Mouse (Mus musculus): Measurements from ENCODE around the gene Zpr1. TPM values are rescaled to one million over a fixed set of nuclear protein-coding genes. Genes with fewer than 3 reads are reported as not detected.

Gene Zpr1
- polyA plus RNA-seq, 1 experiment from 2014 or later = 37.5 TPM

DNA sequence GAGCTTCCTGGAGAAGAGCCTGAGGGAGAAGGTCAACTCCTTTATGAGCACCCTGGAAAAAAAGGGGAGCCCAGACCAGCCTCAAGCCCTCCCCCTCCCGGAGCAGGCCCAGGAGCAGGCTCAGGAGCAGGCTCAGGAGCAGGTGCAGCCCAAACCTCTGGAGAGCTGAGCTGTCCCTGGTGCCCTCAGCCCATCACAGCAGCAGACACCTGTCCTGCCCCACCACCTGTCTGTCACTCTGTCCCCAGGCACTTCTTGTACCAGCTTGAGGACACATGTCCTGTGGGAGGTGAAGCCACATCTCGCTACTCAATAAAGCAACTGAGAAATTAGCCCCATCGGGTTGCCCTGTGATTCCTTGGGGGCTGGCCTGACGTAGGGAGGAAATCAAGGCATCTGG, 29.7 kb upstream of the Zpr1 start:
- Histone ChIP-seq H3K27ac (no peak overlapping the region), H3K4me3 (ENCODE audit: inconsistent target) (no peak overlapping the region), H3K36me3 (ENCODE audit: inconsistent target) (no peaks in the 10 kb centered on the region), H3K79me2 (ENCODE audit: inconsistent target) (no peaks in the 10 kb centered on the region)
- WGBS (ENCODE audit: missing documents) = 81% methylated on average over 4 of the region's 4 CpGs

DNA sequence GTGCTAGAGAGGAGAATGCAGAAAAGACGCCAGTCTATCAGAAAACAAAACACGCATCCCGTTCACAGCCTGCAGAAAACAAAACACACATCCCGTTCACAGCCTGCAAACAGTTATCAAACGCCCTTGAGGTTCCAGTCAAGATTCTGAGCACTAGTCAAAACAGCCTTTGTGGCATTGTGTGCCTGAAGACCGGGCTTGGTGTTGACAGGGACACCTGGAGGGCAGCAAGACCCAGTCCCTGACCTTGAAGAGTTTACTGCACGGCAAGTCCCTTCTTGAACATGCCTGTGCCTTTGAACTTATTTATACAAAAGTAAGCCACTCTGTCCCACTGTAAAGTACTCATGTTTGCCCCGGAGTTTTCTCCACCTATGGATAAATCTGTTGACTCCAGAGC, 29.3 kb upstream of the Zpr1 start:
- Histone ChIP-seq H3K79me2 (ENCODE audit: inconsistent target) (no peaks in the 10 kb centered on the region), H3K4me3 (ENCODE audit: inconsistent target) (no peak overlapping the region), H3K27ac (no peak overlapping the region), H3K36me3 (ENCODE audit: inconsistent target) (no peaks in the 10 kb centered on the region)
- 82% methylated on average over 8 of the region's 8 CpGs for WGBS (ENCODE audit: missing documents)

DNA sequence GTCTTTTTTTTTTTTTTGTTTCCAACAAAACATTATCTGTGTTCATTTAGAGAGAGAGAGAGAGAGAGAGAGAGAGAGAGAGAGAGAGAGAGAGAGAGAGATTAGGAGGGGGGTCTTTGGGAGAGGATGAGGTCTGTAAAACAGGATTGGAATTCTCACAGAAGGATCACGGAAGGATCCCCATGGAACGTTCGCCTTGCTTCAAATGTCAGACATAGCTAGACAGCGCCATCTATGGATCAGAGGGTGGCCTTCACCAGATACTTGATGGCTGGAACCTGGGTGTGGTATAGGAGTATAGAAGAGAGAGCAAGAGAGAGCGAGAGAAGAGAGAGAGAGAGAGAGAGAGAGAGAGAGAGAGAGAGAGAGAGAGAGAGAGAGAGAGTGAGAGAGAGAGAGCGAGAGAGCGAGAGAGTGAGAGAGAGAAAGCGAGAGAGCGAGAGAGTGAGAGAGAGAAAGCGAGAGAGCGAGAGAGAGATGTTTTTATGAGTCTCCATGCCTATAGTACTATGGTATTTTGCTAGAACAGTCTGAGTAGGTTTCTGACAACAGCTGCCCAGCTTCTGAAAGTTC, 26.0 kb upstream of the Zpr1 start:
- H3K27ac ChIP-seq = no peak overlapping the region
- 23% methylated on average over 7 of the region's 11 CpGs for WGBS (ENCODE audit: missing documents)
- no peak overlapping the region for H3K4me3 ChIP-seq (ENCODE audit: inconsistent target)
- H3K79me2 ChIP-seq (ENCODE audit: inconsistent target) = no peaks in the 10 kb centered on the region
- no peaks in the 10 kb centered on the region for H3K36me3 ChIP-seq (ENCODE audit: inconsistent target)

DNA sequence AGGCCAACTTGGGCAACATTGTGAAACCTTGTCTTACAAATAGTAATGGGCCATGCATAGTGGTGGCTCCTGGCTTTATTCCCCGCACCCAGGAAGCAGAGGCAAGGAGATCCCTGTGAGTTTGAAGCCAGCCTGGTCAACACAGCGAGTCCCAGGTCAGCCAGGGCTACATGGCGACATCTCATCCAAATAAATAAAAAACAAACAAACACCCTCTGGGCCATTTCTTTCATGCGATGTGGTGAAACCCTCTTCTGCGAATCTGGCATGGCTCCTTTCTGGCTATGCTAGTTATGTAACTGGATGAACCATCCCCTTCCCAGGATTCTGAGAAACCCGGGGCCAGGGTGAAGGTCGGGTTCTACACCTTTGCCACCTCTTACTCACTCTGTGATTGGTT, 16.7 kb upstream of the Zpr1 start:
- Histone ChIP-seq H3K36me3 (ENCODE audit: inconsistent target) (no peaks in the 10 kb centered on the region), H3K79me2 (ENCODE audit: inconsistent target) (no peaks in the 10 kb centered on the region), H3K27ac (no peak overlapping the region), H3K4me3 (ENCODE audit: inconsistent target) (no peak overlapping the region)
- 96% methylated on average over 7 of the region's 7 CpGs for WGBS (ENCODE audit: missing documents)

DNA sequence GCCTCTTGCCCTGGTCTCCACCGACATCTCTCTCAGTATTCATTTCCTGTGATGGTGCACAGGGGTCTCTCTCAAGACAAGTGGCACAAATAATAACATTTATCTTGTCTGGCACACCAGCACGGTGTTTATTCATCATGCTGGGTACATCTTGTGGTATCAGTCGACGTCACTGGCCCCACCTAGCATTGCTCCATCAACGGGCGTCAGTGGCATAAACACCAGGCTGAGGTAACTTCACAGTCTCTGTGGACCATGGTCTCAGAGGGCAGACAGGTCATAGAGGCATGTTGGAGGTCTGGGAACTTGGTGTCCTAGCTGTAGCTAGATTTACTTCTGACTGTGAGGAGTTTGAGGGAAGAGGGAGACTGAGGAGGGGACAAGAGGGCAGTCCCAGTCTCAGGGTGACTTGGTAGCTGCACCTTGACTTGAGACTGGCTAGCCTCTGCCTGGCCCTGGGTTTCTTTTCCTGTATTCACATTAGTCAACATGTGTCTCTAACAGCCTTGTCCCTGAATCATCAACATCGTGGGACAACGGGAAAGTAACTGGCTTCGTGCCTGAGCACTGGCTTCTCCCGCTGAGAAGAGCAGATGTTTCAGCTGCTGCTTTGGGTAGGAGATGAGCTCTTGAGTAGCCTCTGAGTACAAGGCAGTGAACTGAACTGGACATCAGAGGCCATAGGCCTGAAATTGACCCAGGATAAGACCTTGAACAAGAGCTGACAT, 16.0 kb upstream of the Zpr1 start:
- Histone ChIP-seq H3K36me3 (ENCODE audit: inconsistent target) (no peaks in the 10 kb centered on the region), H3K79me2 (ENCODE audit: inconsistent target) (no peaks in the 10 kb centered on the region), H3K4me3 (ENCODE audit: inconsistent target) (no peak overlapping the region), H3K27ac (no peak overlapping the region)
- WGBS (ENCODE audit: missing documents) = 86% methylated on average over 10 of the region's 10 CpGs

DNA sequence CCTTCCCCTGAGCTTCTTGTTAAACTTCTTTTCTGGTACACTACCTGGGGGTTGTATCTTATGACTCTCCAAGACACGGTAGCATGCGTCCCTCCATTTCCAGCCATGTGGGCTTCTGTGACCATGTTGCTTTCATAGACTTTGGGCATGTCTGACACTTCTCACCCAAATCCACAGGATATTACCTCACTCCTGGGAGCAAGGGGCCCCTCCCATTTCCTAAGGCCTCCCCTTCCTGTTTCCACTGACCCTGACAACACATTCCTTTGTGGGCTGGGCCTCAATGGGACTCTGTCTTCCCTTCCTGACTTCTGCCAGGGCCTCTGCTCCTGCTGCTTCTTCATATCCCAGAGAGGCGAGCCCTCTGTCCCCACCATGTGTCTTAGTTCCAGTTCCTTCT, 15.3 kb upstream of the Zpr1 start:
- peak overlapping the region; percentile 2; the same call in 1 of the 2 replicates for H3K27ac ChIP-seq

DNA sequence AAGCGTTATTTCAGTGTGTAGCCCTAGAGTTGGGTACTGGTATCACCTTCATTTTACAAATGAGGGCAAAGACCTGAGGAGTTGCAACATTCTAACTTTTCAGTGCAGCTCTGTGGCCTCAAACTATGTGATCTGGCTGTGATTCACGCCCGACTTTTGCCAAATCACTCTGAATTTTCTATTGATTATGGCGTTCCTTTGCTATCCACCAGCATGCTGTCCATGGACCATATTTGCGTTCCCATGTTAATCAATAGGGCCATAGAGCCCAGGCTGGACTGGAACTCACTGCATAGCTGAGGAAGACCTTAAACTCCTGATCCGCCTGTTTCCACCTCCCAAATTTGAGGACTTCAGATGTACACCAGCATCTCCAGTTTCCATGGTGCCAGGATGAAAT, 13.8 kb upstream of the Zpr1 start:
- H3K4me3 ChIP-seq (ENCODE audit: inconsistent target) = no peak overlapping the region
- no peaks in the 10 kb centered on the region for H3K79me2 ChIP-seq (ENCODE audit: inconsistent target)
- no peak overlapping the region for H3K27ac ChIP-seq
- H3K36me3 ChIP-seq (ENCODE audit: inconsistent target) = no peaks in the 10 kb centered on the region
- 94% methylated on average over 6 of the region's 6 CpGs for WGBS (ENCODE audit: missing documents)

More for the DNA sequence above, 15.3 kb upstream of the Zpr1 start:
- Histone ChIP-seq H3K79me2 (ENCODE audit: inconsistent target) (no peaks in the 10 kb centered on the region), H3K4me3 (ENCODE audit: inconsistent target) (no peak overlapping the region), H3K36me3 (ENCODE audit: inconsistent target) (no peaks in the 10 kb centered on the region)
- WGBS (ENCODE audit: missing documents) = 92% methylated on average over 3 of the region's 3 CpGs

DNA sequence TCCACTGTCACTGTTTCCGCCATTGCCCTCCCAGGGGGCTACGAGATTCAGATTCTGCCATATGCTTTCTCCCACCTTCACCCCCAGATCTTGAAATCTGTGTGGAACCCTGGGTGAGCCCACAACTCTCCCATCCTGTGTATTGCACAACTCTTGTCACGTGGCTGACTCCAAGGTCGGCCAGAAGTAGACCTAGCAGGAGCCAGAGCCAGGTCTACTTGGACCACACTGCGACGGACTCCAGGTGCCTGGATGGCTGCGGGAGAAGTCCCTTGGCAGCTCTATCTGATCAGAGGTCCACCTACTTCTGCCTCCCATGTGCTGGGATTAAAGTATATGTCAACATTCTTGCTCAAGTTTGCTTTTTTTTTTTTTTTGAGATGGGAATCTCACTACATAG, 11.7 kb upstream of the Zpr1 start:
- H3K36me3 ChIP-seq (ENCODE audit: inconsistent target) = no peaks in the 10 kb centered on the region
- H3K4me3 ChIP-seq (ENCODE audit: inconsistent target) = no peak overlapping the region
- 61% methylated on average over 4 of the region's 7 CpGs for WGBS (ENCODE audit: missing documents)
- no peaks in the 10 kb centered on the region for H3K79me2 ChIP-seq (ENCODE audit: inconsistent target)
- H3K27ac ChIP-seq = no peak overlapping the region

DNA sequence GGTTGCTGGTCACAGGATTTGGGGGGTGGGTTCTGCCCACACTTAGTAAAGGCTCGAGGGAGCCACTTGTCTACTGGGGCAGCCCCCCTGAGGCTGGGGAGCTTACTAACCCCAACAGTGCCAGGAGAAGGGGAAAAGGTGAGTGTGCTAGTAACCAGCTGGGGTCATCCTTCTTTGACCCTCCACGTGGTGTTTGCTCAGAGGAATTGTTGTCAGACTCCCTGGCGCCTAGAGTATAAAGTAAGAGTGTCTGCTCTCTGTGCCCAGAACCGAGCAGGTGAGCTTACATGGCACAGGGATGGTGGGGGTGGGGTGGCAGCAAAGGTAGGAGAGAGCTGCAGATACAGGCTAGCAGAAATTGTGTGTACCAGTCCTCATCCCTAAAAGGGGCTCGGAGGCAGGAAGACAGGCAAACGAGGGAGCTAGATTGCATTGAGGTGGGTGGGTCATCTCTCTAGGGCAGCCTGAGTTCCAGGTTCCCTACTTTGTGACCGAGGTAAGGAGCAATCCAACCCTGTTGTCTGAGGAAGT, 4.5 kb upstream of the Zpr1 start, which contains the start of gene Apoa5:
Gene Apoa5 (plus strand): TSS at position 291 of the 531 bp plus-strand sequence.
- 65% methylated on average over 7 of the region's 7 CpGs for WGBS (ENCODE audit: missing documents)
- Histone ChIP-seq H3K27ac (no peak within 1 kb of the TSS), H3K4me3 (ENCODE audit: inconsistent target) (no peak within 1 kb of the TSS), H3K36me3 (ENCODE audit: inconsistent target) (no peaks in the 10 kb centered on the region), H3K79me2 (ENCODE audit: inconsistent target) (peaks cover 1% of the 10 kb centered on the region)

DNA sequence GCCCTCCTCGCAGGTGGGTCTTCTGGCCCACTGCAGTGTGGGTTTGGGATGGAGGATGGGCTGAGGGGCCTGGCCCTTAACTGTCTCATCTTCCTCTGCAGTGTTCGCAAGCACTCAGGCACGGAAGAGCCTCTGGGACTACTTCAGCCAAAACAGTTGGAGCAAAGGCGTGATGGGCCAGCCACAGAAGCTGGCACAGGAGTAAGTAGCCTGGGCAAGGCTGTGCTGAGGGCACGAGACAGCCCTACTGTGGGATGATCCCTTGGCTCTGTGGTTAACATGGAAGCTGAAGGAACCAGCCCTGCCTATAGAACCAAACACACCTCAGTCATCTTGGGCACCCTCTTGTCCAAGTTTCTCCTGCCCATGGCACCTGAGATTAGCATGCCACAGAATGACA, 3.7 kb upstream of the Zpr1 start:
- whole genome bisulfite sequencing (ENCODE audit: missing documents) = 90% methylated on average over 5 of the region's 5 CpGs
- H3K4me3 ChIP-seq (ENCODE audit: inconsistent target) = no peak overlapping the region
- H3K79me2 ChIP-seq (ENCODE audit: inconsistent target) = peaks cover 9% of the 10 kb centered on the region
- no peak overlapping the region for H3K27ac ChIP-seq
- no peaks in the 10 kb centered on the region for H3K36me3 ChIP-seq (ENCODE audit: inconsistent target)

DNA sequence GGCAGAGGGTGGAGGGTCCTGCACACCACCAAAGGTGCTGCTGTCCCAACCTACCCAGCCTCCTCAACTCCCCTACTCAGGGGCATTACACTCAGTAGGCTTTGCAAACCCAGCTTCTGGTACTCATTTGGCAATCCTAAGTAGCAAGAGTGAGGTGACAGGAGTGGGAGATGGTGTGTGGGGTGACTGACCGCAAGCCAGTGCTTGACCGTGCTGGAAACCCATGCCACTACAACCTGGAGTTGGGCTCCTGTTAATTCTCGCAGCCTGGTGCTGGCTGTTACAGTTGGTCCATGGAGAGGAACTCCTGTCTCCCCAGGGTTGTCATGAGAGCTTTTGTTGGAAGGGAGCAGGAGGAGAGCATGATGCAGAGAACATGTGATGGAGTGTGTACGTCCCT, 2.1 kb upstream of the Zpr1 start:
- 96% methylated on average over 4 of the region's 4 CpGs for WGBS (ENCODE audit: missing documents)
- Histone ChIP-seq H3K4me3 (ENCODE audit: inconsistent target) (no peak overlapping the region), H3K79me2 (ENCODE audit: inconsistent target) (peaks cover 17% of the 10 kb centered on the region), H3K36me3 (ENCODE audit: inconsistent target) (peaks cover 10% of the 10 kb centered on the region; the same call in 1 of the 2 replicates), H3K27ac (no peak overlapping the region)

DNA sequence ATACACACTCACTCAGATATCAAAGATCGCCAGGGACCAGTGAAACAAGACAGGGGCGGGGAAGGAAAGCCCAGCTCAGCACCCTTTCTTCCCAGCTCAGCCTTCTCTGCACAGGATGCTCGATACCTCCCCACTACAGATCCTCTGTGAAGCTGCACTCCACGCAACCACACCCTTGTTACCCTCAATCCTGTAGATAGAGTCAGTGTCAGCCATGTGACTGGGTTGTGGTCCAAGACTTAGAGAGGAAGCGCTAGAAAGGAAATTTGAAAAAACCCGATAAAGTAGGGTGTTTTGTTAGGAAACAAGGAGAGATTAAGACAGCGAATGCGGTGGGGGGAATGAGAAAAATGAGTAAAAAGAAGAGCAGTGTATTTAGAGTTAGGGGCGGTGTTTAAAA, 794 bp upstream of the Zpr1 start:
- Histone ChIP-seq H3K27ac (no peak overlapping the region), H3K79me2 (ENCODE audit: inconsistent target) (peaks cover 17% of the 10 kb centered on the region), H3K4me3 (ENCODE audit: inconsistent target) (no peak overlapping the region), H3K36me3 (ENCODE audit: inconsistent target) (peaks cover 23% of the 10 kb centered on the region)
- 74% methylated on average over 9 of the region's 9 CpGs for WGBS (ENCODE audit: missing documents)

DNA sequence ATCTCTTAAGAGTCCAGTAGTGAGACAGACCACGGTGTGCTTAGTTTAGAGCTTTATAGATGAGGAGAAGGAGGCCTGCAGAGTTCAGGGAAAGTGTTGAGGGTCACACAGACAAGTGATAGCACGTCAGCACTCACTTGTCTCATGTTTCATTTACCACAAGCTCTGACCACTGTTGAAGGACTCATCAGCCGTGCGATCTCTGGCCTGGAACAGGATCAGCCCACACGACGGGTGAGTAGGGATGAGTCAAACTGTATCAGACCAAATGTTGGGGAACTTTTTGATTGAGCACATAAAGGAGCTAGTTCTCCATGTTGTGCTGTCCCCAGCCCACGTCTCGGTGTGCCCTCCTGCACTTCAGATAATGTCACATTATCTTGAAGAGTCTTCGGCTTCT, 1.6 kb downstream of the Zpr1 start:
- peaks cover 40% of the 10 kb centered on the region for H3K36me3 ChIP-seq (ENCODE audit: inconsistent target)
- 90% methylated on average over 9 of the region's 9 CpGs for WGBS (ENCODE audit: missing documents)

DNA sequence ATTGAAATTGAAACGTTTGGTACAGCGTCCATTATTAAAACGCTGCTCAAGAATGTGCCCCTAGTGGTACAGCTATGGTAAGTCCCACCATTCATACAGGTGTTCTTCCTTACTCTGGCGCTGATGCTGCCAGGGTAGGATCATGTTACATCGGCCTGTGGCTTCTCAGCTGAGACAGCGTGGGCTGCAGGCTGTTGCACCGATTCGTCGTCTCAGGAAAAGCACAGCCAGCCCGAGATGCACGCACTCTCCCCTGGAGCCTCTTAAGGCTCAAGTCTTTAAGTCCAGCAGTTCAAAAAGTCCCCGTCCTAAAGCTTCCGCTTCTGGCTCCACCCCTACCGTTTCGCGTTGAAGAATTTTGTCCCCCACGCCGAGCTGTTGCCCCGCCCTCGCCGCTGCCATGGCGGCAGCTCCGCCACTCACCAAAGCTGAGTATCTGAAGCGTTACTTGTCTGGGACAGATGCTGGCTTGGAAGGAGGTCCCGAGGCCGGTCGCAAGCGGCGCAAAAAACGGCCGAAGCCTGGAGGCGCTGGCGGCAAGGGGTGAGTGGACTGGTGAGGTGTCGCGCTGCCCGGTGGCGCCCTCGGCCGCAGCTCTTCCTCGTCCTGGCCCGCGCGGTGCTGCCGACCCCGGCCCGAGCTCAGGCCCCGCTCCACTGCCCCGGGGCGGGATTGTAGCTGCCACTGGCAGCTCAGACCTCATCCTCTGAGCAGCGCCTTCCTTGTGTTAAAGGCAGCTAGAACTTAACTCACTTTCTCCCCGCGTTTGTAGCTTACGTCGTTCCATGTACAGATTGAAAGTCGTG, 10.0 kb downstream of the Zpr1 start, which contains the start of gene Bud13:
Gene Bud13 (plus strand): TSS at position 378 of the 806 bp plus-strand sequence.
- under 1% methylated on average over 54 of the region's 55 CpGs for WGBS (ENCODE audit: missing documents)

More for the DNA sequence above, 1.6 kb downstream of the Zpr1 start:
- Histone ChIP-seq H3K79me2 (ENCODE audit: inconsistent target) (peaks cover 17% of the 10 kb centered on the region), H3K27ac (no peak overlapping the region), H3K4me3 (ENCODE audit: inconsistent target) (no peak overlapping the region)

DNA sequence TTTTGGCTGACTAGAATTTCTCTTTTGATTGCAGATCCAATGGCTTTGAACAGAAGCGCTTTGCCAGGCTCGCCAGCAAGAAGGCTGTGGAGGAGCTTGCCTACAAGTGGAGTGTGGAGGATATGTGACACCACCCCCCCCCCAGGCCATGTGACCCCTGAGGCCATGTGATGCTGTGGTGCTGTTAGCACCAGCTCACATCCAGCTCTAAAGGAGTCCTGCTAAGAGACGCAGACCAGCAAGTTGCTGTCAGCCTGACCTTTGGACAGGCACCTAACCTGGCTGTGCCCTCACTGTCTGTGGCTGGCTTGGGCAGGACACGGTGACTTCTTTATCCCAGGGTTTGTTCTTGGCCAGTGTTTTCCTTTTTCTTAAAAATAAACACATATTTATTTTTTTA, 25.5 kb downstream of the Zpr1 start:
- Histone ChIP-seq H3K79me2 (ENCODE audit: inconsistent target) (no peaks in the 10 kb centered on the region), H3K4me3 (ENCODE audit: inconsistent target) (no peak overlapping the region), H3K36me3 (ENCODE audit: inconsistent target) (peaks cover 50% of the 10 kb centered on the region), H3K27ac (no peak overlapping the region)
- WGBS (ENCODE audit: missing documents) = 95% methylated on average over 4 of the region's 4 CpGs

More for the DNA sequence above, 10.0 kb downstream of the Zpr1 start, which contains the start of gene Bud13:
- Histone ChIP-seq H3K79me2 (ENCODE audit: inconsistent target) (peaks cover 20% of the 10 kb centered on the region), H3K4me3 (ENCODE audit: inconsistent target) (peak within 1 kb of the TSS; percentile 69), H3K27ac (peak within 1 kb of the TSS; percentile 42), H3K36me3 (ENCODE audit: inconsistent target) (peaks cover 39% of the 10 kb centered on the region)
